Mouse (Mus musculus) CH12.LX (cell line): ENCODE results near the gene Olfr633. TPM values are rescaled to one million over a fixed set of nuclear protein-coding genes. Genes with fewer than 3 reads are reported as not detected.

Experiments used
- DNase-seq: peaks from one replicate; pipeline ENCODE4 v3.0.0-alpha.2; 2013; ENCODE audit errors: extremely low read depth
- H3K27ac ChIP-seq: 2 replicates; pipeline ENCODE4 v1.5.1; 2012; ENCODE audit warnings: low read depth, mild to moderate bottlenecking, control low read depth, moderate library complexity; ENCODE audit not compliant: insufficient read depth
- H3K27me3 ChIP-seq: replicated peaks from 2 replicates; pipeline ENCODE3; 2012; ENCODE audit warnings: inconsistent platforms
- H3K36me3 ChIP-seq, 2 experiments: replicated peaks in 1 of 2; 2 replicates each; pipeline versions ENCODE3 to v1.6.1; 2012; ENCODE audit warnings: inconsistent platforms in 1 of 2, low read length in 1 of 2, mild to moderate bottlenecking in 1 of 2, mixed read lengths in 1 of 2, moderate library complexity in 1 of 2; ENCODE audit not compliant: control insufficient read depth in 1 of 2, insufficient read depth in 1 of 2
- H3K4me1 ChIP-seq, 2 experiments: 2 replicates each; pipeline ENCODE4 v1.6.1; 2012; ENCODE audit warnings: inconsistent platforms in 1 of 2, moderate library complexity in 1 of 2; ENCODE audit not compliant: insufficient read depth in 2 of 2, control insufficient read depth in 1 of 2
- H3K4me2 ChIP-seq: 2 replicates; pipeline ENCODE4 v1.6.1; 2012; ENCODE audit warnings: low read depth, mild to moderate bottlenecking, control low read depth; ENCODE audit not compliant: poor library complexity, insufficient read depth, severe bottlenecking
- H3K4me3 ChIP-seq, 3 experiments: fragments of 150-350 bp in 1 of 3; sonication (generic) in 1 of 3; replicated peaks in 1 of 3; 2 replicates each; pipeline versions ENCODE3 to v1.5.1; 2011 to 2012; ENCODE audit warnings: low read depth in 2 of 3, low read length in 2 of 3, mild to moderate bottlenecking in 2 of 3, moderate library complexity in 2 of 3, control low read depth in 1 of 3, improper control_type of control experiment in 1 of 3, inconsistent platforms in 1 of 3, mixed read lengths in 1 of 3; ENCODE audit not compliant: poor library complexity in 1 of 3
- H3K79me2 ChIP-seq: replicated peaks from 2 replicates; pipeline ENCODE4 v1.6.1; 2012; ENCODE audit warnings: mild to moderate bottlenecking, moderate library complexity; ENCODE audit not compliant: control insufficient read depth, poor library complexity, insufficient read depth, severe bottlenecking; ENCODE audit errors: extremely low read depth
- H3K9ac ChIP-seq: 2 replicates; pipeline ENCODE4 v1.6.1; 2012; ENCODE audit warnings: low read depth, mild to moderate bottlenecking, control low read depth, moderate library complexity; ENCODE audit not compliant: insufficient read depth
- H3K9me3 ChIP-seq: replicated peaks from 2 replicates; pipeline ENCODE3; 2012; ENCODE audit warnings: low read length, inconsistent platforms, mixed read lengths
- BHLHE40 ChIP-seq: IDR thresholded peaks from 2 replicates; pipeline ENCODE4 v1.6.1; 2011; ENCODE audit warnings: mild to moderate bottlenecking, low read depth, low read length, improper control_type of control experiment
- CHD1 ChIP-seq: IDR thresholded peaks from 2 replicates; pipeline ENCODE4 v1.6.1; 2012; ENCODE audit warnings: low read depth, low read length, improper control_type of control experiment, inconsistent platforms
- CHD2 ChIP-seq: IDR thresholded peaks from 2 replicates; pipeline ENCODE4 v1.6.1; 2011; ENCODE audit warnings: low read length, improper control_type of control experiment
- IRF4 ChIP-seq: IDR thresholded peaks from 2 replicates; pipeline ENCODE4 v1.6.1; 2014; ENCODE audit warnings: low read depth, mild to moderate bottlenecking, inconsistent platforms, low read length, improper control_type of control experiment
- JUND ChIP-seq: conservative IDR thresholded peaks from 2 replicates; pipeline ENCODE4 v1.6.1; 2011; ENCODE audit warnings: low read depth, low read length, improper control_type of control experiment
- MAFK ChIP-seq: IDR thresholded peaks from 2 replicates; pipeline ENCODE4 v1.6.1; 2011; ENCODE audit warnings: low read length, improper control_type of control experiment; ENCODE audit not compliant: insufficient replicate concordance
- MAZ ChIP-seq: IDR thresholded peaks from 2 replicates; pipeline ENCODE4 v1.6.1; 2012; ENCODE audit warnings: low read depth, mild to moderate bottlenecking, inconsistent platforms, low read length, improper control_type of control experiment, moderate library complexity
- MEF2A ChIP-seq: IDR thresholded peaks from 2 replicates; pipeline ENCODE4 v1.6.1; 2014; ENCODE audit warnings: low read depth, mild to moderate bottlenecking, inconsistent platforms, low read length, improper control_type of control experiment, borderline replicate concordance
- MYC ChIP-seq: IDR thresholded peaks from 2 replicates; pipeline ENCODE4 v1.6.1; 2011; ENCODE audit warnings: low read depth, mild to moderate bottlenecking, improper control_type of control experiment, low read length
- NRF1 ChIP-seq: IDR thresholded peaks from 2 replicates; pipeline ENCODE4 v1.6.1; 2014; ENCODE audit warnings: low read depth, mild to moderate bottlenecking, inconsistent platforms, low read length, improper control_type of control experiment, moderate library complexity
- PAX5 ChIP-seq: IDR thresholded peaks from 2 replicates; pipeline ENCODE4 v1.6.1; 2012; ENCODE audit warnings: low read length, inconsistent platforms, mixed read lengths
- POLR2AphosphoS2 ChIP-seq: IDR thresholded peaks from 2 replicates; pipeline ENCODE4 v1.6.1; 2011; ENCODE audit warnings: low read depth, low read length, improper control_type of control experiment
- SMC3 ChIP-seq: IDR thresholded peaks from 2 replicates; pipeline ENCODE4 v1.6.1; 2011; ENCODE audit warnings: low read depth, low read length, improper control_type of control experiment
- TBP ChIP-seq: conservative IDR thresholded peaks from 2 replicates; pipeline ENCODE4 v1.6.1; 2011; ENCODE audit warnings: low read depth, low read length, improper control_type of control experiment
- UBTF ChIP-seq: IDR thresholded peaks from 2 replicates; pipeline ENCODE4 v1.6.1; 2012; ENCODE audit warnings: low read depth, mild to moderate bottlenecking, inconsistent platforms, low read length, improper control_type of control experiment, moderate library complexity
- ZMIZ1 ChIP-seq: IDR thresholded peaks from 2 replicates; pipeline ENCODE4 v1.6.1; 2012; ENCODE audit warnings: low read depth, mild to moderate bottlenecking, inconsistent platforms, low read length, improper control_type of control experiment
- ZNF384 ChIP-seq: IDR thresholded peaks from 2 replicates; pipeline ENCODE4 v1.6.1; 2012; ENCODE audit warnings: low read depth, low read length, improper control_type of control experiment, inconsistent platforms
- dilution Hi-C: fragments of 300-500 bp; cut with MboI; formaldehyde crosslinking; loops from 2 replicates; pipeline ENCODE4 v1.14.3; 2020; ENCODE audit warnings: low sequenced_read_pairs; ENCODE audit not compliant: extremely low pct_unique_long_range_greater_than_20kb, extremely low pct_ligation_motif_present
- in situ Hi-C: fragments of 300-500 bp; cut with MboI; formaldehyde crosslinking; loops from 3 replicates; pipeline ENCODE4 v1.14.3; 2019; ENCODE audit warnings: low sequenced_read_pairs, low pct_ligation_motif_present, low pct_unique_long_range_greater_than_20kb, mixed read lengths
- polyA plus RNA-seq: library from polyadenylated mRNA; unstranded; fragments of >175 nt; gene quantifications from 2 replicates; pipeline ENCODE4 v1.2.1, GENCODE M21; 2012; ENCODE audit warnings: low read depth; ENCODE audit not compliant: insufficient read length
- total RNA-seq, 2 experiments: library from RNA; depleted of rRNA; stranded (reverse); fragments of 300-350 nt in 1 of 2; fragments of >200 nt in 1 of 2; gene quantifications; 2 replicates each; pipeline ENCODE4 v1.2.3; 2012 to 2014

Olfr633 gene
- total RNA-seq (2012; rRNA removed) (not detected in 2 replicates), total RNA-seq (2014; rRNA removed) (not detected in 2 replicates), polyA plus RNA-seq (not detected in 2 replicates)

DNA sequence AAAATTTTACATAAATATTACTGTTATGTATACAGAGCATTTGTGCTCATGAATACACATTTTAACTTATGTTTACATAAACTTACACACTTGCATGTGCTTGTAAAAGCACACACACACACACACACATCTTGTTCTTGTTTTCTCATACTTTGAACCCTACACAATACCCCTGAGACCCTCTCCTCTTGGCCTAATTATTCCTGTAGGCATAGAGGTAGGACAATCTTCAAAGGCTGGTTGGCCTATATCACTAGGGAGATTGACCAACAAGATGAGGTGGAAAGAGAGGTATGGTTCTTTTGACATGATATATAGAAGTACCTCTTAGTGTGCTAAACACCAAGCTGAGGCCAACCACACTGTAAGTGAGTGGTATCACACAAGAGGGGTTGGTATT, at the start of gene Olfr633:
Olfr633 (plus strand) TSS at position 301 of the 400 bp plus-strand sequence.
- H3K27me3 ChIP-seq = no peaks in the 10 kb centered on the region
- H3K4me2 ChIP-seq = no peak within 1 kb of the TSS
- H3K4me3 ChIP-seq = no peak within 1 kb of the TSS
- no peak within 1 kb of the TSS for H3K27ac ChIP-seq
- H3K36me3 ChIP-seq = no peaks in the 10 kb centered on the region
- no peaks in the 10 kb centered on the region for H3K9me3 ChIP-seq
- dilution Hi-C loops = no loop called here
- no peak within 1 kb of the TSS for H3K9ac ChIP-seq
- no peaks in the 10 kb centered on the region for H3K4me1 ChIP-seq
- no peak for DNase-seq
- in situ Hi-C loops = no loop called here
- no peaks in the 10 kb centered on the region for H3K79me2 ChIP-seq
- no peak for TF ChIP-seq ZNF384
- TF ChIP-seq MAFK = no peak
- no peak for TF ChIP-seq NRF1
- TF ChIP-seq MEF2A = no peak
- TF ChIP-seq UBTF = no peak
- TF ChIP-seq MAZ = no peak
- no peak for TF ChIP-seq PAX5
- no peak for TF ChIP-seq ZMIZ1
- TF ChIP-seq, all 38 proteins: peak for 0

DNA sequence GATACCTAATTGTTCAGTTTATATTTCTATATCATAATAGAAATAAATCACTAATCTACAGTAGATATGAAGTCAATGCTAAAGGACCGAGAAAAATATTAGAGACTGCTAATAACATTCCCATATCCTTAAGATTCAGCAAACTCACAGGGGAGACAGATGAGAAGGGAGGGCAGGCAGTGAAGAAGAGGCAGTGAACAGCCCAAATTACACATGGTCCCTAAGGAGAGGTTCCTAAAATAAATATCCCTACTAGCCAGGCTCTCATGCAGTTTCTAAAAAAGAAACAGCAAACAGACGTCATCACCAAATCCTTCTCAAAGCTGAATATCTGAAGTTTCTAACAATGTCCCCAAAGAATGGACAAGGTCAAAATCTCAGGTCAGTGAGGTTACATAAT, 41.0 kb upstream of the Olfr633 start, which contains the start of gene Olfr65:
Olfr65 (plus strand) TSS at position 301 of the 400 bp plus-strand sequence.
- no peak for DNase-seq
- H3K27me3 ChIP-seq = no peaks in the 10 kb centered on the region
- no peak for TF ChIP-seq CHD1
- no peak for TF ChIP-seq POLR2AphosphoS2
- TF ChIP-seq NRF1 = no peak
- in situ Hi-C loops (no loop called here), dilution Hi-C loops (no loop called here)
- H3K36me3 ChIP-seq = no peaks in the 10 kb centered on the region
- H3K4me1 ChIP-seq = no peaks in the 10 kb centered on the region
- no peaks in the 10 kb centered on the region for H3K9me3 ChIP-seq
- H3K79me2 ChIP-seq = no peaks in the 10 kb centered on the region
- no peak within 1 kb of the TSS for H3K9ac ChIP-seq
- no peak within 1 kb of the TSS for H3K4me3 ChIP-seq
- no peak within 1 kb of the TSS for H3K27ac ChIP-seq
- H3K4me2 ChIP-seq = no peak within 1 kb of the TSS

- TF ChIP-seq IRF4 (no peak), MYC (no peak), SMC3 (no peak), JUND (no peak), ZNF384 (no peak), BHLHE40 (no peak), TBP (no peak), CHD1 (no peak), PAX5 (no peak), CHD2 (no peak)
- H3K4me2 ChIP-seq = no peak overlapping the region
These were observed 34.2 kb upstream of the Olfr633 start for GRCm38 (mm10) chr7:103910047-103910446.

More at GRCm38 (mm10) chr7:103910047-103910446, 34.2 kb upstream of the Olfr633 start:
- Histone ChIP-seq H3K79me2 (no peaks in the 10 kb centered on the region), H3K36me3 (no peaks in the 10 kb centered on the region), H3K9ac (no peak overlapping the region), H3K4me1 (no peaks in the 10 kb centered on the region), H3K27me3 (no peaks in the 10 kb centered on the region), H3K4me3 (no peak overlapping the region), H3K27ac (no peak overlapping the region), H3K9me3 (no peaks in the 10 kb centered on the region)
- no peak for DNase-seq
- in situ Hi-C loops (no loop called here), dilution Hi-C loops (no loop called here)
